Mouse (Mus musculus) C2C12 (cell line): ENCODE results near the gene Pygo2. TPM values are rescaled to one million over a fixed set of nuclear protein-coding genes. Genes with fewer than 3 reads are reported as not detected.

Source experiments
- H3K27me3 ChIP-seq: one replicate; pipeline ENCODE4 v1.6.1; 2011; ENCODE audit not compliant: control insufficient read depth, insufficient read depth, insufficient read length
- H3K36me3 ChIP-seq: one replicate; pipeline ENCODE4 v1.6.1; 2011; ENCODE audit not compliant: control insufficient read depth, insufficient read depth
- H3K4me3 ChIP-seq: one replicate; pipeline ENCODE4 v1.5.1; 2011; ENCODE audit warnings: mild to moderate bottlenecking, control low read depth; ENCODE audit not compliant: poor library complexity, insufficient read depth, severe bottlenecking
- H3K79me2 ChIP-seq: one replicate; pipeline ENCODE4 v1.6.1; 2011; ENCODE audit not compliant: control insufficient read depth, insufficient read depth
- H3K79me3 ChIP-seq: one replicate; pipeline ENCODE4 v1.6.1; 2011; ENCODE audit warnings: low read depth, control low read depth
- H3ac ChIP-seq: one replicate; pipeline ENCODE3; 2011; ENCODE audit warnings: low read depth; ENCODE audit not compliant: control insufficient read depth, insufficient read length
- CEBPB ChIP-seq: IDR thresholded peaks from one replicate; pipeline ENCODE4 v1.6.1; 2011; ENCODE audit warnings: low read depth, mild to moderate bottlenecking, control low read depth, moderate library complexity
- CTCF ChIP-seq: IDR thresholded peaks from one replicate; pipeline ENCODE4 v1.5.1; 2011; ENCODE audit not compliant: control insufficient read depth, insufficient read depth, insufficient read length
- FOSL1 ChIP-seq: IDR thresholded peaks from one replicate; pipeline ENCODE4 v1.8.0; 2011; ENCODE audit warnings: mild to moderate bottlenecking, low read length; ENCODE audit not compliant: poor library complexity, insufficient read depth, severe bottlenecking
- MAX ChIP-seq: IDR thresholded peaks from one replicate; pipeline ENCODE4 v1.6.1; 2011; ENCODE audit warnings: mild to moderate bottlenecking, control low read depth
- MYOD1 ChIP-seq: IDR thresholded peaks from one replicate; pipeline ENCODE4 v1.6.1; 2011; ENCODE audit warnings: low read depth; ENCODE audit not compliant: control insufficient read depth, insufficient read length
- MYOG ChIP-seq: IDR thresholded peaks from one replicate; pipeline ENCODE4 v1.6.1; 2011; ENCODE audit not compliant: control insufficient read depth, insufficient read length; ENCODE audit errors: extremely low read depth
- USF1 ChIP-seq: IDR thresholded peaks from one replicate; pipeline ENCODE4 v1.6.1; 2011; ENCODE audit warnings: low read depth, mild to moderate bottlenecking, control low read depth, moderate library complexity
- polyA plus RNA-seq: library from polyadenylated mRNA; unstranded; fragments of >200 nt; fragmentation: generic; extraction: Trizol; gene quantifications from one replicate; pipeline ENCODE4 v1.2.1, GENCODE M21; 2012; ENCODE audit warnings: missing spikeins

Gene Pygo2
- polyA plus RNA-seq, 1 experiment: 53.1 TPM

GRCm38 (mm10) chr3:89409701-89410100, 20.3 kb upstream of the Pygo2 start:
- Histone ChIP-seq H3K79me2 (peaks cover 9% of the 10 kb centered on the region), H3K27me3 (no peaks in the 10 kb centered on the region), H3K79me3 (peaks cover under 1% of the 10 kb centered on the region), H3K4me3 (no peak overlapping the region), H3K36me3 (peaks cover 26% of the 10 kb centered on the region), H3ac (no peak overlapping the region)
- TF ChIP-seq CTCF: no peak
- no peak for TF ChIP-seq MYOG
- no peak for TF ChIP-seq CEBPB
- no peak for TF ChIP-seq MYOD1
- TF ChIP-seq USF1: no peak
- no peak for TF ChIP-seq MAX
- TF ChIP-seq FOSL1: no peak

- Histone ChIP-seq H3K36me3 (peaks cover 32% of the 10 kb centered on the region), H3K4me3 (peak overlapping the region; percentile 37), H3K79me3 (peaks cover 11% of the 10 kb centered on the region), H3ac (peak overlapping the region; percentile 41), H3K27me3 (no peaks in the 10 kb centered on the region), H3K79me2 (peaks cover 21% of the 10 kb centered on the region)
- no peak for TF ChIP-seq MYOG
- no peak for TF ChIP-seq MAX
- TF ChIP-seq CEBPB: no peak
- no peak for TF ChIP-seq CTCF
- TF ChIP-seq MYOD1: no peak
Measured at GRCm38 (mm10) chr3:89410864-89411263, 19.1 kb upstream of the Pygo2 start.

- H3K36me3 ChIP-seq: peaks cover 41% of the 10 kb centered on the region
- TF ChIP-seq MYOD1 (no peak), CEBPB (no peak), USF1 (no peak), CTCF (no peak), MYOG (no peak), FOSL1 (no peak), MAX (no peak)
- peaks cover 30% of the 10 kb centered on the region for H3K79me2 ChIP-seq
- H3K79me3 ChIP-seq: peaks cover 20% of the 10 kb centered on the region
- H3ac ChIP-seq: peak within 1 kb of the TSS; percentile 75
- H3K27me3 ChIP-seq: no peaks in the 10 kb centered on the region
- peak within 1 kb of the TSS; percentile 37 for H3K4me3 ChIP-seq
Measured at GRCm38 (mm10) chr3:89411490-89412393, 18.3 kb upstream of the Pygo2 start, which contains the start of gene Flad1. TSS of gene Flad1 (minus strand) at chr3:89411870.

- Histone ChIP-seq H3K36me3 (peaks cover 47% of the 10 kb centered on the region), H3K79me2 (peaks cover 57% of the 10 kb centered on the region), H3K27me3 (no peaks in the 10 kb centered on the region), H3K79me3 (peaks cover 39% of the 10 kb centered on the region), H3K4me3 (no peak overlapping the region), H3ac (no peak overlapping the region)
- TF ChIP-seq USF1: no peak
- no peak for TF ChIP-seq FOSL1
- TF ChIP-seq CEBPB: no peak
- TF ChIP-seq MAX: no peak
- no peak for TF ChIP-seq MYOD1
- TF ChIP-seq MYOG: no peak
- no peak for TF ChIP-seq CTCF
Measured at GRCm38 (mm10) chr3:89416158-89416557, 13.9 kb upstream of the Pygo2 start.

- no peaks in the 10 kb centered on the region for H3K27me3 ChIP-seq
- H3K4me3 ChIP-seq: peak overlapping the region; percentile 73
- TF ChIP-seq MAX (no peak), MYOD1 (no peak), FOSL1 (no peak), CTCF (no peak), MYOG (no peak), USF1 (no peak), CEBPB (no peak)
- peaks cover 65% of the 10 kb centered on the region for H3K79me2 ChIP-seq
- peak overlapping the region; percentile 81 for H3ac ChIP-seq
- H3K36me3 ChIP-seq: peaks cover 47% of the 10 kb centered on the region
- peaks cover 44% of the 10 kb centered on the region for H3K79me3 ChIP-seq
Measured at GRCm38 (mm10) chr3:89417131-89417530, 12.9 kb upstream of the Pygo2 start.

GRCm38 (mm10) chr3:89417840-89418169, 12.2 kb upstream of the Pygo2 start:
- TF ChIP-seq MYOG (no peak), MAX (no peak), USF1 (no peak), CEBPB (no peak), FOSL1 (no peak), CTCF (no peak), MYOD1 (no peak)
- H3K36me3 ChIP-seq: peaks cover 51% of the 10 kb centered on the region
- H3ac ChIP-seq: peak overlapping the region; percentile 86
- peak overlapping the region; percentile 73 for H3K4me3 ChIP-seq
- H3K27me3 ChIP-seq: no peaks in the 10 kb centered on the region
- peaks cover 72% of the 10 kb centered on the region for H3K79me2 ChIP-seq
- peaks cover 50% of the 10 kb centered on the region for H3K79me3 ChIP-seq
